Mouse (Mus musculus): ENCODE data around the gene Olfr1341. TPM values are rescaled to one million over a fixed set of nuclear protein-coding genes. Genes with fewer than 3 reads are reported as not detected.

Gene Olfr1341
- polyA plus RNA-seq (2015; fragmentation: Nextera tagmentation; extraction: Ambion mirVana), result not detected in 2 replicates

GRCm38 (mm10) chr4:118703223-118703622 is at the start of gene Olfr1341:
Gene Olfr1341 (plus strand): TSS chr4:118703523.
- H3K9ac ChIP-seq (replicated peaks), result no peak within 1 kb of the TSS
- H3K4me2 ChIP-seq (replicated peaks), result no peak within 1 kb of the TSS
- no peaks in the 10 kb centered on the region for H3K4me1 ChIP-seq (replicated peaks)
- 80% methylated on average over 3 of the region's 3 CpGs for WGBS
- no peak for ATAC-seq
- no peaks in the 10 kb centered on the region for H3K36me3 ChIP-seq
- H3K27ac ChIP-seq, result no peak within 1 kb of the TSS
- H3K27me3 ChIP-seq, result no peaks in the 10 kb centered on the region
- no peaks in the 10 kb centered on the region for H3K9me3 ChIP-seq
- no peak within 1 kb of the TSS for H3K4me3 ChIP-seq (replicated peaks)

- H3K4me1 ChIP-seq (replicated peaks), result no peaks in the 10 kb centered on the region
- H3K9ac ChIP-seq (replicated peaks), result no peak within 1 kb of the TSS
- no peak within 1 kb of the TSS for H3K4me3 ChIP-seq (replicated peaks)
- H3K27ac ChIP-seq, result no peak within 1 kb of the TSS
- no peaks in the 10 kb centered on the region for H3K27me3 ChIP-seq
- no peak within 1 kb of the TSS for H3K4me2 ChIP-seq (replicated peaks)
- H3K36me3 ChIP-seq, result no peaks in the 10 kb centered on the region
- no peaks in the 10 kb centered on the region for H3K9me3 ChIP-seq
- no peak for ATAC-seq
Observed at GRCm38 (mm10) chr4:118658652-118659051, 44.7 kb upstream of the Olfr1341 start, which contains the start of gene Olfr62. Gene Olfr62 (plus strand): TSS chr4:118658952.

- no peaks in the 10 kb centered on the region for H3K27me3 ChIP-seq
- WGBS, result 86% methylated on average over 2 of the region's 2 CpGs
- H3K4me3 ChIP-seq (replicated peaks), result no peak overlapping the region
- H3K9me3 ChIP-seq, result no peaks in the 10 kb centered on the region
- no peak for ATAC-seq
- H3K9ac ChIP-seq (replicated peaks), result no peak overlapping the region
- H3K4me1 ChIP-seq (replicated peaks), result no peaks in the 10 kb centered on the region
- H3K4me2 ChIP-seq (replicated peaks), result no peak overlapping the region
- no peaks in the 10 kb centered on the region for H3K36me3 ChIP-seq
- no peak overlapping the region for H3K27ac ChIP-seq
Observed at GRCm38 (mm10) chr4:118687086-118687485, 16.2 kb upstream of the Olfr1341 start.

GRCm38 (mm10) chr4:118692412-118692973 is 10.8 kb upstream of the Olfr1341 start, which contains the start of gene Olfr1342:
Gene Olfr1342 (minus strand): TSS chr4:118692756.
- H3K27ac ChIP-seq, result no peak within 1 kb of the TSS
- no peaks in the 10 kb centered on the region for H3K36me3 ChIP-seq
- no peak within 1 kb of the TSS for H3K4me3 ChIP-seq (replicated peaks)
- ATAC-seq, result no peak
- H3K4me2 ChIP-seq (replicated peaks), result no peak within 1 kb of the TSS
- H3K9me3 ChIP-seq, result no peaks in the 10 kb centered on the region
- no peaks in the 10 kb centered on the region for H3K27me3 ChIP-seq
- H3K4me1 ChIP-seq (replicated peaks), result 0 out of 2 replicates have a peak, but pooled peaks cover 2% of the 10 kb centered on the region
- no peak within 1 kb of the TSS for H3K9ac ChIP-seq (replicated peaks)
- WGBS, result 58% methylated on average over 12 of the region's 12 CpGs

- H3K4me3 ChIP-seq (replicated peaks), result no peak overlapping the region
- WGBS, result 33% methylated on average over 2 of the region's 2 CpGs
- H3K9ac ChIP-seq (replicated peaks), result no peak overlapping the region
- no peaks in the 10 kb centered on the region for H3K27me3 ChIP-seq
- no peak overlapping the region for H3K27ac ChIP-seq
- H3K4me1 ChIP-seq (replicated peaks), result 0 out of 2 replicates have a peak, but pooled peaks cover 2% of the 10 kb centered on the region
- H3K9me3 ChIP-seq, result no peaks in the 10 kb centered on the region
- no peak overlapping the region for H3K4me2 ChIP-seq (replicated peaks)
- 0 out of 2 replicates have a peak, but pooled peaks have one; percentile 24 for ATAC-seq
- H3K36me3 ChIP-seq, result no peaks in the 10 kb centered on the region
Observed at GRCm38 (mm10) chr4:118693812-118694211, 9.5 kb upstream of the Olfr1341 start.

GRCm38 (mm10) chr4:118708086-118708485 is 4.8 kb downstream of the Olfr1341 start:
- no peaks in the 10 kb centered on the region for H3K4me1 ChIP-seq (replicated peaks)
- H3K4me2 ChIP-seq (replicated peaks), result no peak overlapping the region
- no peaks in the 10 kb centered on the region for H3K27me3 ChIP-seq
- no peak overlapping the region for H3K9ac ChIP-seq (replicated peaks)
- H3K9me3 ChIP-seq, result no peaks in the 10 kb centered on the region
- no peak for ATAC-seq
- no peak overlapping the region for H3K4me3 ChIP-seq (replicated peaks)
- H3K36me3 ChIP-seq, result no peaks in the 10 kb centered on the region
- no peak overlapping the region for H3K27ac ChIP-seq
- 86% methylated on average over 5 of the region's 5 CpGs for WGBS

GRCm38 (mm10) chr4:118711656-118712055 is 8.3 kb downstream of the Olfr1341 start:
- Histone ChIP-seq H3K9me3 (no peaks in the 10 kb centered on the region), H3K9ac (replicated peaks) (no peak overlapping the region), H3K4me2 (replicated peaks) (no peak overlapping the region), H3K27me3 (no peaks in the 10 kb centered on the region), H3K36me3 (no peaks in the 10 kb centered on the region), H3K4me3 (replicated peaks) (no peak overlapping the region), H3K27ac (no peak overlapping the region), H3K4me1 (replicated peaks) (no peaks in the 10 kb centered on the region)
- ATAC-seq, result no peak
- WGBS, result 11% methylated on average over 1 of the region's 1 CpGs

- H3K36me3 ChIP-seq, result no peaks in the 10 kb centered on the region
- H3K9ac ChIP-seq (replicated peaks), result no peak within 1 kb of the TSS
- no peak for ATAC-seq
Observed at GRCm38 (mm10) chr4:118719838-118720237, 16.5 kb downstream of the Olfr1341 start, which contains the start of gene Olfr1340. Gene Olfr1340 (plus strand): TSS chr4:118720138.

GRCm38 (mm10) chr4:118721742-118722483 is 18.6 kb downstream of the Olfr1341 start:
- H3K4me3 ChIP-seq (replicated peaks), result no peak overlapping the region
- WGBS, result 57% methylated on average over 10 of the region's 10 CpGs
- H3K9me3 ChIP-seq, result no peaks in the 10 kb centered on the region
- H3K27ac ChIP-seq, result no peak overlapping the region
- no peaks in the 10 kb centered on the region for H3K27me3 ChIP-seq
- H3K4me2 ChIP-seq (replicated peaks), result no peak overlapping the region
- H3K9ac ChIP-seq (replicated peaks), result no peak overlapping the region
- no peak for ATAC-seq
- H3K36me3 ChIP-seq, result no peaks in the 10 kb centered on the region
- H3K4me1 ChIP-seq (replicated peaks), result no peaks in the 10 kb centered on the region

More at GRCm38 (mm10) chr4:118719838-118720237, 16.5 kb downstream of the Olfr1341 start, which contains the start of gene Olfr1340:
- H3K27me3 ChIP-seq, result no peaks in the 10 kb centered on the region
- H3K4me1 ChIP-seq (replicated peaks), result no peaks in the 10 kb centered on the region
- no peaks in the 10 kb centered on the region for H3K9me3 ChIP-seq
- H3K4me2 ChIP-seq (replicated peaks), result no peak within 1 kb of the TSS
- no peak within 1 kb of the TSS for H3K27ac ChIP-seq
- no peak within 1 kb of the TSS for H3K4me3 ChIP-seq (replicated peaks)

GRCm38 (mm10) chr4:118731875-118732274 is 28.6 kb downstream of the Olfr1341 start, which contains the start of gene Olfr1339:
Gene Olfr1339 (plus strand): TSS chr4:118732175.
- no peak within 1 kb of the TSS for H3K4me3 ChIP-seq (replicated peaks)
- no peak within 1 kb of the TSS for H3K27ac ChIP-seq
- 100% methylated on average over 1 of the region's 1 CpGs for WGBS
- H3K27me3 ChIP-seq, result no peaks in the 10 kb centered on the region
- no peak within 1 kb of the TSS for H3K9ac ChIP-seq (replicated peaks)
- ATAC-seq, result no peak
- no peaks in the 10 kb centered on the region for H3K4me1 ChIP-seq (replicated peaks)
- no peaks in the 10 kb centered on the region for H3K9me3 ChIP-seq
- H3K4me2 ChIP-seq (replicated peaks), result no peak within 1 kb of the TSS
- no peaks in the 10 kb centered on the region for H3K36me3 ChIP-seq

- H3K27ac ChIP-seq, result no peak overlapping the region
- no peak overlapping the region for H3K9ac ChIP-seq (replicated peaks)
- no peak overlapping the region for H3K4me3 ChIP-seq (replicated peaks)
- 60% methylated on average over 3 of the region's 3 CpGs for WGBS
- no peaks in the 10 kb centered on the region for H3K36me3 ChIP-seq
- H3K4me2 ChIP-seq (replicated peaks), result no peak overlapping the region
- peaks cover 25% of the 10 kb centered on the region for H3K27me3 ChIP-seq
- no peak for ATAC-seq
- no peaks in the 10 kb centered on the region; the same call in 1 of the 2 replicates for H3K9me3 ChIP-seq
- peaks cover 10% of the 10 kb centered on the region for H3K4me1 ChIP-seq (replicated peaks)
Observed at GRCm38 (mm10) chr4:118739574-118739973, 36.3 kb downstream of the Olfr1341 start.

GRCm38 (mm10) chr4:118740988-118741698 is 37.8 kb downstream of the Olfr1341 start:
- Histone ChIP-seq H3K9ac (replicated peaks) (no peak overlapping the region), H3K4me2 (replicated peaks) (peak overlapping the region; percentile 20; the same call in 1 of the 2 replicates)
- ATAC-seq, result no peak

More at GRCm38 (mm10) chr4:118740988-118741698, 37.8 kb downstream of the Olfr1341 start:
- Histone ChIP-seq H3K4me1 (replicated peaks) (peaks cover 10% of the 10 kb centered on the region), H3K9me3 (no peaks in the 10 kb centered on the region; the same call in none of the 2 replicates), H3K27me3 (peaks cover 25% of the 10 kb centered on the region), H3K36me3 (no peaks in the 10 kb centered on the region), H3K4me3 (replicated peaks) (no peak overlapping the region; the same call in 1 of the 2 replicates), H3K27ac (no peak overlapping the region)
- WGBS, result 3% methylated on average over 11 of the region's 11 CpGs

Measured in midbrain, embryonic 13.5 days (tissue).